Mouse (Mus musculus) gastrocnemius, postnatal 25 days (tissue): ENCODE measurements at regions not wholly inside any gene's neighbourhood (a gene's known extent, or its start where the extent isn't known, plus 50 kb on each side); places are given as distances from the start of the nearest gene placed in this dataset.

Experiments used
- DNase-seq: peaks from one replicate; pipeline ENCODE4 v3.0.0; 2022

- DNase-seq: peak; percentile 5
These were observed 787.5 kb upstream of the Tenm3 start for GRCm38 (mm10) chr8:49631286-49631685.

GRCm38 (mm10) chr8:49627966-49628495, 784.3 kb upstream of the Tenm3 start:
- DNase-seq: no peak

DNA sequence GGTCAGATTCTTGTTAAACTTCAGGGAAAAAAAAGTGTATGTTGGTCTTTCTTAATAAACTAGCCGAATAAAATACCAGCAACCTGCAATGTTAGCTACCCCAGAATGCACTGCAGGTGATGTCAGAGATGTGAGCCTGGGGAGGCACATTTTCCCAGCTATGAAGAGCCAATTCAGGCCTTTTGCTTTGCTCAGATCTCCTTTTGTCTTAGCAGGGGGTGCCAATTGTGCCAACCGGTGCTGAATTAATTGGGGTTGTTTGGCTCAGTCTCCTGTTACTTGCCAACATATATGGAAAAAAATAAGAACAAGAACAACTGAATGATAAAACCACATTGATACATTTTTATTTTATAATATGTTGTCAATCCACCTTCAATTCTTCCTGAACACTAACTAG, 751.8 kb upstream of the Tenm3 start:
- no peak for DNase-seq

- no peak for DNase-seq
These were observed 723.7 kb upstream of the Tenm3 start for GRCm38 (mm10) chr8:49567423-49567822.

GRCm38 (mm10) chr8:49563499-49564279, 719.9 kb upstream of the Tenm3 start:
- no peak for DNase-seq

- no peak for DNase-seq
These were observed 719.2 kb upstream of the Tenm3 start for GRCm38 (mm10) chr8:49562976-49563375.

- DNase-seq: no peak
These were observed 712.1 kb upstream of the Tenm3 start for GRCm38 (mm10) chr8:49555724-49556457.

- no peak for DNase-seq
These were observed 709.4 kb upstream of the Tenm3 start for GRCm38 (mm10) chr8:49553175-49553574.

- no peak for DNase-seq
These were observed 699.6 kb upstream of the Tenm3 start for GRCm38 (mm10) chr8:49543321-49543720.

DNA sequence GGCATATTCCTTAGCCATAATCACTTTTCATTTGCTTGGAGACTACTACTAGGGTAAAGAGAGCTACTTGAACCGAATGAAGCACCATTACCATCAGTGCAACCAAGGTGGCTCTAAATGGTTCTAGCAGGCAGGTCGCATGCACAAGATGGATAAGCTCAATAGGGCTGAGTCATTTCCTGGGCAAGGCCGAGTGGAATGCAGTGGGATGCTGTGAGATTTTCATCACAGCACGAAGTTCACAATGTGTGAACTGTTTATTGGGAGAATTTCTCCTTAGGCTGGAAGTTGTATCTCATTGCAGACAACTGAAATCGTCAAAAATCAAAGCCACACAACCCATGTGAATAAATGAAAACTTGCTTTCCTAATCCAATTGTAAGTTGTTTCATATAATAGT, 697.6 kb upstream of the Tenm3 start:
- no peak for DNase-seq

- DNase-seq: no peak
These were observed 689.9 kb upstream of the Tenm3 start for GRCm38 (mm10) chr8:49533412-49534351.

DNA sequence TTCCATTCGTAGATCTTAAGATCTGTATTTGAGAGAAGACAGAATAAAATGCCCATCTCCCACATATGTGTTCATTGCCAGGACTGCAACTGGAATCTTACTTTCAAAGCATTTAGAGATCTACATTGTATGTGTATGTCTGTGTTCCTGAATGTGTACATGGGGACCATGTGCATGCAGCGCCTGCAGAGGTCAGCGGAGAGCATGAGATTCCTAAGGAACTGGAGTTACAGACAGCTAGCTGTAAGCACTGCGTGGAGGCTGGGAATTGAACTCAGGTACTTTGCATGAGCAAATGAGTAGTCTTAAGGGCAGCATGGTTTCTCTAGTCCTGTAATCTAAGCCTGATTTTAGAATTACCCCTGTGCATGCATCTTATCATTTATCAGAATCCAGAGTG, 685.5 kb upstream of the Tenm3 start:
- DNase-seq: no peak

DNA sequence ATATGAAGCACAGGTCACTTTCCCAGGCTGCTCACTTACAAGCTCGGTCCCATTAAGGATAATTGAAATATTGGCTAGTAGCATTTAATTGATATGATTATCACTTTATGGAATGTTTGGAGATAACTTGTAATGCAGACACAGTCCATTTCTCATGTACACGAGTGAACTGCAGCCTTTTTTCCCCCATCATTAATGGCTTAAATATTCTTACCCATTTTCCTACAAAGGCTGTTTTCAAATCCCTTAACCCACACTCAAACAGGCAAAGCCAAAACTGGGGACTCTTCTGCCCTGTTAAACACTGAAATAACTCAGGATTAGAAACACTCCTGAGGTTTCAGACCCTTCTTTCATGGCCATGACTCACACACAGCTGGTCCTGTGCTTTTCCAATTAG, 649.2 kb upstream of the Tenm3 start:
- DNase-seq: no peak

- no peak for DNase-seq
These were observed 641.5 kb upstream of the Tenm3 start for GRCm38 (mm10) chr8:49485284-49485683.

DNA sequence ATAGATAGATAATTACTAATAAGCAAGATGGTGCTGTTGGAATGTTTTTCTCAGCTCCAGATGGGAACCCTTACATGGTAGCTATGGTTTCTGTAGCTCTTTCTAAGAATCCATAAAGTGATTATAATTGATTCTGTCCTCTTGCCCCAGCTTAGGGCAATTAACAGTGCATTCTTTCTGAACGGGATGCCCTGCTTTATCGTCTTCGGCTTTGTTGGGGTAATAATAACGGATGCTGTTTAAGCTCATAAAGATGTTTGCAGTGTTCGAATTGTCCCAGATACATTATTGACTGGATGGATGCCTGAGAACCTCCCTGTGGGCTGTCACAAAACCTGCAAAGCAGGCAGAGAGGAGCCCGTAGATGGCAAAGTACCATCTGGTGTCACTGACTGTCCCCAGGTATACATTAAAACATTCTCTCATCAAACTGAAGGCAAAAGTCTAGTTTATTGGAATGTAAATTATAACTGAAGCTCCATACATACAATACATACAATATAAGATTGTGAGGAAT, 637.8 kb upstream of the Tenm3 start:
- no peak for DNase-seq

GRCm38 (mm10) chr8:49465911-49466518, 622.3 kb upstream of the Tenm3 start:
- peak; percentile 11 for DNase-seq

DNA sequence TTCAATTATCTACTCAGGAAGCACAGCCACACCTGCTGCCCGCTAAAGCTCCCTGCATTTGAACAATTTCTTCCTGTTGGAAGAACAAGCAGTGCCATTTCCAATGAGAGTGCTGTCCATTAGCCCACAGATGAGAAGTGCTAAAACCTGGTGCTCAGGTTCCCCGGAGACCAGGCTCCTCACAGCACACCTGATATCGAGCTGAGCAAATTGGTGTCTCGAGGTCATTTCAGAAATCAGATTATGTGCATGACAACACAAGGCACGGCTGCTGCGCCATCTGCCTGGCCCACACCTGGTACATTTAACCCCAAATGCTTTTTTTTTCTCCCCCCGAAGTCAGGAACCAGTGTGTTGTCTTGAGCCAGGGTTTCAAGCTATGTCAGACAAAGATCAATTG, 621.3 kb upstream of the Tenm3 start:
- DNase-seq: no peak

DNA sequence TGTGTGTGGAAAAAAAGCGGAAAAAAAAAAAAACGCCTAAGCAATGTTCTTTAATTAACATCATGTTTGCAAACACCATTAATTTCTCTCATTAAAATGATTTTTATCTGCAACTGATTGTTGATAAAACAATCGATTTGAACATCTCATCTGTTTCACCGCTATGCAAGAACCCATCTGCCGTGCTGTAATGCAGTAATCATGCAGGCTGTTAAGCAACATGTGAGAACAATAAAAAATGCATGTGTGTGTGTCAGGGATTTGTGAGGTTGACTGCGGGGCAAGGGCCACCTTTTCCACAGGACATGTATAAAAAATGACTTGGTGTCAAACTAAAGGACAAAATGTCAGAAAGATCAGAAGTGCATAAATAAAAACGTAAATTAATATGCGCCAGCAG, 618.9 kb upstream of the Tenm3 start:
- no peak for DNase-seq

- DNase-seq: no peak
These were observed 618.1 kb upstream of the Tenm3 start for GRCm38 (mm10) chr8:49461724-49462473.

- no peak for DNase-seq
These were observed 601.7 kb upstream of the Tenm3 start for GRCm38 (mm10) chr8:49445444-49445843.

DNA sequence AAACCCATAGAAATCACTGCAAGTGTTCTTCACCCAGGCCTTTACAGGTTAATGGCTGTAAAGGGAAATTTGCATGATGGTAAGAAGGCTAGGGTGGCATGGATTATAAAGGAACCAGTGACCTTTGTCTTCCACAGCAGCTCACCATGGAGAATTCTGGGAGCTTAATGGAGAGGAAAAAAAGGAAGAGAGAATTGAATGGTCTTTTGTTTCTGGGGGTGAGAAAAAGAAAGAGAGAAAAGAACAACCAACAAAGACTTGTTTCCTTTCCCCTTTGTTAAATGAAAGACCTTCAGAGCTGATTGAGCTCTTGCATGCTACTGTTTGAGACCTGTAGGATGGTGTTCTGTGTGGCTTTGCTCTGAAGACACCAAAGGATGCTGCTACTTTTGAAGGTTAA, 597.5 kb upstream of the Tenm3 start:
- DNase-seq: no peak
